Mouse (Mus musculus) heart, postnatal 14 days (tissue): ENCODE measurements around the gene Olfr1242. TPM values are rescaled to one million over a fixed set of nuclear protein-coding genes. Genes with fewer than 3 reads are reported as not detected.

Experiments
- DNase-seq, 2 experiments: peaks; one replicate each; pipeline ENCODE4 v3.0.0; 2021 to 2022
- intact Hi-C: fragments of 180-260 bp; cut with DNase I; formaldehyde crosslinking; loops from one replicate; pipeline ENCODE4 v1.15.1; 2025
- long read RNA-seq, 2 experiments: library from polyadenylated mRNA; stranded (forward); transcript quantifications; one replicate each; pipeline ENCODE4 v2.0.0; 2021
- total RNA-seq, 2 experiments: library from RNA; stranded (reverse); gene quantifications; 2 replicates each; pipeline ENCODE4 v1.2.3; 2021

The Olfr1242 gene
- total RNA-seq = not detected
- long read RNA-seq, experiment 1 = 0 reads
- long read RNA-seq, experiment 2 = 0 reads

DNA sequence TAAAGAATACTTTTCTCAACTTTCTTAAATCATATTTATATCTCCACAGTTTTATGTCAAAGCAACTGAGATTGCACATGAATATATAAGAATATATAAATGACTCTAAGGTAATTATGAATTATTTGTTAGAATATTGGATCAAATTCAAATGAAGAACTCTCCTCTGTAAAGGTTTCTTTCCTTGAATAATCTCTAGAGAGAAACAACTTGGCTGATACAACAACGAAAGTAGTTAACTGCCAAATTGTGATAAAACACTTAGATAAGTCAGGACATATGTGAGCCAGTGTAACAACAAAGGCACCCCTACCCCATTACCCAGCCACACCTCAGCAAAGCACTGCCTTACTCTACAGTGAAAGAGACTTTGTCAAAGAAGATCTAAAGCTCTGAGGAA lies at the start of gene Olfr1242:
Gene Olfr1242, minus strand, starts transcription at position 101 of the 400 bp plus-strand sequence.
- intact Hi-C loops = no loop called here
- no peak for DNase-seq

DNA sequence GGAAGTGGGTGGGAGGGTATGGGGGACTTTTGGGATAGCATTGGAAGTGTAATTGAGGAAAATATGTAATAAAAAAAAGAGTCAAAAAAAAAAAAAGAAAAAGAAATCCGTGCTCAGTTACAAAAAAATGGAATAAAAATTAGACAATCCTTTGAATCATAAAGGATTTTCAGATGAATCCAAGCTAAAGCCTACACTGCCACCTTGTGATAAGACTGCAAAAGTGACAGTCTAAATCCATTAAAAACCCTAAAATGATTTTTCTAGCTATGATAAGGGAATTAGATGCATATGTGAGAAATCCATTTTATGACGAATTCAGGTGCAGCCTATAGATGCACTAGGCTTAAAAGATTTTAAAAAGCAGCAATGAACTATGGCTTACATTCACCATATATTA lies 46.4 kb upstream of the Olfr1242 start:
- intact Hi-C loops = no loop called here

DNA sequence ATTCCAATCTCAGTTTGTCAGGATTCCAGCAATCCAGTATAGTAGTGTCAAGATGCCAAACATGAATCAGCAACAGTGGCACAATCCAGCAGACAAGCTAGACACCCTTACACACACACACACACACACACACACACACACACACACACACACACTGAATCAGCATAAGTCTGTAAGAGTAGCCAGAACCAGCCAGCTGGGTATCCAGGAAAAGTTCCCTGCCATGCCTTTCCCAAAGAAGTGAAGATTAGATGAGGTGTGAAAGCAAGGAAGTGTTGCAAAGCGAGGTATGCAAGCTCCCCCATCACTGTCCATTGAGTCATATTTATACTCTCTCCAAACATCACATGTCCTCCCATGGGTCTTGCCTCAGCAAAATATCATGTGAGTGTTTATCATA lies 41.8 kb upstream of the Olfr1242 start:
- intact Hi-C loops = no loop called here

More for the DNA sequence above, 46.4 kb upstream of the Olfr1242 start:
- no peak for DNase-seq

DNA sequence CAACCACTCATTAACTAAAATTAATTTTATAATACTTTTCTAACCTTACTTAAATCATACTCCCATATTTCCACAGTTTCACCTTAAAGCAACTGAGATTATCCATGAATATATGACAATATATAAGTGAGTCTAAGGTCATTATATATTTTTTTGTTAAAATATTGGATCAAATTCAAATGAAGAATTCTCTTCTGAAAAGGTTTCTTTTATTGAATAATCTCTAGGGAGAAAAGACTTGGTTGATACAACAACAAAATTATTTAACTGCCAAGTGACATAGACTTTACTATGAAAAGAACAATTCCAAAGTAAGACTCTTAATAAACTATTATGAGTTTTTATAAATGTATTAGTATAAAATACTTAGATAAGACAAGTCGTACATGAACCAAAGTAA lies 33.3 kb upstream of the Olfr1242 start, which contains the start of gene Olfr1243:
Gene Olfr1243, minus strand, starts transcription at position 101 of the 400 bp plus-strand sequence.
- intact Hi-C loops = no loop called here
- DNase-seq = no peak

More for the DNA sequence above, 41.8 kb upstream of the Olfr1242 start:
- DNase-seq = no peak

DNA sequence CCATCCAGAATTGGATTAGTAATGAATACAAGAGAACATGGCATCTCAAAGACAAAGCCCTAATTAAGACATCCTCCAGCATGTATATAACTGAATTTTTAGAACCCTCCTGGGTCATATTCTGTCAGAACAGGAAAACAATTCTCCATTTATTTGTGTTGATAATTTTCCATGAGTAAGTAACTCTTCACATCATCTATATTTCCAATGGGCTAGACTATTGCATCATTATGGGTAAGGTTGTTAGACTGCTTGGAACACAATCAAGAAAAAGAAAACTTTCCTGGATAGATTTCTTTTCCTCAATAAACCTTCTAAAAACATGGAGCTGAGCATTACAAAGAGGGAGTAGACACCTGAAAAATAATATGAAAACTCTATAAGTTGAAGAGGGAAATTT lies 11.1 kb downstream of the Olfr1242 start, which contains the start of gene Olfr1241:
Gene Olfr1241, minus strand, starts transcription at position 101 of the 400 bp plus-strand sequence.
- no peak for DNase-seq
- intact Hi-C loops = no loop called here

DNA sequence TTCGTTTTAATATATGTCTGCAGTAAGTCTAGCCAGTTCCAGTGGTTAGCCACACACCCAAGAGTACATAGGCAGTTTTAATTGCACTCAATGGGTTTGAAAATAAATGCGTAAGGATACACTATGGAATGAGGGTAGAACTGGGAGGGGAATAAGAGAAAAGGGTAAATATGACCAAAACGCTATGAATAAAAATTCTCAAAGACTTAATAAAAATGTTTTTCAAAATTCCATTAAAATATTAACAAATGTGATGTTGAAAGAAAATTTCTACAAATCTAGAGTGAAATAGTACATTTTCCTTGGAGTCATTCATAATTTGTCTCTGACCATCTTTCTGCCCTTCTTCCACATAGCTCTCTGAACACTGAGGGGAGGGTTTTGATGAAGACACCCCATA lies 55.2 kb downstream of the Olfr1242 start, which contains the start of gene Olfr1240:
Gene Olfr1240, minus strand, starts transcription at position 101 of the 400 bp plus-strand sequence.
- intact Hi-C loops = no loop called here

More for the DNA sequence above, 55.2 kb downstream of the Olfr1242 start, which contains the start of gene Olfr1240:
- DNase-seq = no peak

Other genes with a start within 250 kb of the Olfr1242 start
- not detected for gene Olfr1228, start 244.3 kb downstream of the Olfr1242 start, total RNA-seq
- gene Olfr1229, start 210.3 kb downstream of the Olfr1242 start, total RNA-seq = not detected
- not detected for gene Olfr1230, start 201.1 kb downstream of the Olfr1242 start, total RNA-seq
- gene Olfr1231, start 191.3 kb downstream of the Olfr1242 start, total RNA-seq = not detected
- gene Olfr1232, start 168.7 kb downstream of the Olfr1242 start, total RNA-seq = not detected
- not detected for gene Olfr1233, start 155.9 kb downstream of the Olfr1242 start, total RNA-seq
- not detected for gene Olfr1234, start 133.5 kb downstream of the Olfr1242 start, total RNA-seq
- gene Olfr1238, start 88.7 kb downstream of the Olfr1242 start, total RNA-seq = not detected
- not detected for gene Olfr1239, start 77.9 kb downstream of the Olfr1242 start, total RNA-seq
- not detected for gene Olfr1240, start 55.3 kb downstream of the Olfr1242 start, total RNA-seq
- not detected for gene Olfr1241, start 11.2 kb downstream of the Olfr1242 start, total RNA-seq
- gene Olfr1243, start 33.2 kb upstream of the Olfr1242 start, total RNA-seq = not detected
- gene Olfr1245, start 80.1 kb upstream of the Olfr1242 start, total RNA-seq = not detected
- not detected for gene Olfr1246, start 94.8 kb upstream of the Olfr1242 start, total RNA-seq
- not detected for gene Olfr1247, start 115.8 kb upstream of the Olfr1242 start, total RNA-seq
- not detected for gene Olfr1248, start 119.9 kb upstream of the Olfr1242 start, total RNA-seq
- gene Olfr1249, start 136.6 kb upstream of the Olfr1242 start, total RNA-seq = not detected
- not detected for gene Olfr1250, start 163.1 kb upstream of the Olfr1242 start, total RNA-seq
- not detected for gene Olfr1251, start 173.6 kb upstream of the Olfr1242 start, total RNA-seq
- gene Olfr1252, start 226.7 kb upstream of the Olfr1242 start, total RNA-seq = not detected